Mouse (Mus musculus) hindbrain, embryonic 11.5 days (tissue): ENCODE data around the gene Hmg20a. TPM values are rescaled to one million over a fixed set of nuclear protein-coding genes. Genes with fewer than 3 reads are reported as not detected.

Experiments used
- ATAC-seq: fragments of 200-750 bp; cut with Nextera tagmentation; 2 replicates; pipeline ENCODE4 v1.8.0; 2017; ENCODE audit warnings: mild to moderate bottlenecking, moderate TSS enrichment, moderate library complexity; ENCODE audit not compliant: low FRiP score
- DNase-seq: peaks from one replicate; pipeline ENCODE4 v3.0.0-alpha.2; 2015; ENCODE audit warnings: low spot score
- H3K27ac ChIP-seq: fragments of 300-500 bp; sonication (generic); 2 replicates; pipeline ENCODE4 v1.5.1; 2014; ENCODE audit warnings: mild to moderate bottlenecking, low read depth, low read length
- H3K27me3 ChIP-seq: fragments of 300-500 bp; sonication (generic); 2 replicates; pipeline ENCODE4 v1.6.1; 2014; ENCODE audit warnings: mild to moderate bottlenecking, low read length, moderate library complexity, mixed read lengths; ENCODE audit not compliant: control insufficient read depth, insufficient read depth
- H3K36me3 ChIP-seq: fragments of 300-500 bp; sonication (generic); 2 replicates; pipeline ENCODE4 v1.6.1; 2014; ENCODE audit warnings: mild to moderate bottlenecking, low read length, moderate library complexity, mixed read lengths; ENCODE audit not compliant: control insufficient read depth, insufficient read depth
- H3K4me1 ChIP-seq: fragments of 300-500 bp; sonication (generic); replicated peaks from 2 replicates; pipeline ENCODE4 v1.6.1; 2014; ENCODE audit warnings: low read length, mixed read lengths; ENCODE audit not compliant: control insufficient read depth, insufficient read depth
- H3K4me2 ChIP-seq: fragments of 300-500 bp; sonication (generic); replicated peaks from 2 replicates; pipeline ENCODE4 v1.6.1; 2014; ENCODE audit warnings: mild to moderate bottlenecking, low read depth, low read length
- H3K4me3 ChIP-seq: fragments of 300-500 bp; sonication (generic); 2 replicates; pipeline ENCODE4 v1.5.1; 2014; ENCODE audit warnings: low read depth, low read length
- H3K9ac ChIP-seq: fragments of 300-500 bp; sonication (generic); 2 replicates; pipeline ENCODE4 v1.6.1; 2014; ENCODE audit warnings: low read depth, low read length
- H3K9me3 ChIP-seq: fragments of 300-500 bp; sonication (generic); 2 replicates; pipeline ENCODE4 v1.6.1; 2016; ENCODE audit warnings: low read length; ENCODE audit not compliant: control insufficient read depth
- WGBS: fragments of 180-500 bp; shearing (Covaris S2); extraction: QIAGEN DNeasy Blood & Tissue Kit; methylation state at CpG from one replicate; pipeline ENCODE4 v1.1.7; 2014; 5-methylcytosine and 5-hydroxymethylcytosine counted together
- polyA plus RNA-seq: library from polyadenylated mRNA; unstranded; fragments of >200 nt; fragmentation: Nextera tagmentation; extraction: Ambion mirVana; gene quantifications from 2 replicates; pipeline ENCODE4 v1.2.1, GENCODE M21; 2014

The Hmg20a gene
- polyA plus RNA-seq, 1 experiment from 2014 or later = 76.2 TPM

GRCm38 (mm10) chr9:56540051-56540450 is 121.6 kb downstream of the Hmg20a start:
- 82% methylated on average over 12 of the region's 12 CpGs for WGBS
- Histone ChIP-seq H3K27me3 (no peaks in the 10 kb centered on the region), H3K4me1 (no peaks in the 10 kb centered on the region; the same call in 1 of the 2 replicates), H3K9me3 (no peaks in the 10 kb centered on the region), H3K4me3 (no peak overlapping the region), H3K4me2 (no peak overlapping the region), H3K27ac (no peak overlapping the region), H3K9ac (no peak overlapping the region), H3K36me3 (no peaks in the 10 kb centered on the region)
- no peak for DNase-seq
- ATAC-seq = no peak

GRCm38 (mm10) chr9:56544687-56545475 is 126.5 kb downstream of the Hmg20a start:
- no peak overlapping the region for H3K4me2 ChIP-seq
- WGBS = 73% methylated on average over 6 of the region's 6 CpGs
- no peak overlapping the region for H3K27ac ChIP-seq
- no peaks in the 10 kb centered on the region for H3K36me3 ChIP-seq
- no peak overlapping the region for H3K9ac ChIP-seq
- DNase-seq (no peak), ATAC-seq (no peak)
- H3K9me3 ChIP-seq = no peaks in the 10 kb centered on the region
- H3K4me3 ChIP-seq = no peak overlapping the region
- no peaks in the 10 kb centered on the region for H3K4me1 ChIP-seq
- no peaks in the 10 kb centered on the region for H3K27me3 ChIP-seq

Other genes starting within 250 kb of the Hmg20a start
- gene Peak1, start 542 bp upstream of the Hmg20a start, polyA plus RNA-seq = 7.9 and 8.8 TPM in 2 replicates